Mouse (Mus musculus) right cerebral cortex, postnatal 4 days (tissue): ENCODE measurements at regions not wholly inside any gene's neighbourhood (a gene's known extent, or its start where the extent isn't known, plus 50 kb on each side); places are given as distances from the start of the nearest gene placed in this dataset.

Source experiments
- DNase-seq: peaks from one replicate; pipeline ENCODE4 v3.0.0-alpha.2; 2022

DNA sequence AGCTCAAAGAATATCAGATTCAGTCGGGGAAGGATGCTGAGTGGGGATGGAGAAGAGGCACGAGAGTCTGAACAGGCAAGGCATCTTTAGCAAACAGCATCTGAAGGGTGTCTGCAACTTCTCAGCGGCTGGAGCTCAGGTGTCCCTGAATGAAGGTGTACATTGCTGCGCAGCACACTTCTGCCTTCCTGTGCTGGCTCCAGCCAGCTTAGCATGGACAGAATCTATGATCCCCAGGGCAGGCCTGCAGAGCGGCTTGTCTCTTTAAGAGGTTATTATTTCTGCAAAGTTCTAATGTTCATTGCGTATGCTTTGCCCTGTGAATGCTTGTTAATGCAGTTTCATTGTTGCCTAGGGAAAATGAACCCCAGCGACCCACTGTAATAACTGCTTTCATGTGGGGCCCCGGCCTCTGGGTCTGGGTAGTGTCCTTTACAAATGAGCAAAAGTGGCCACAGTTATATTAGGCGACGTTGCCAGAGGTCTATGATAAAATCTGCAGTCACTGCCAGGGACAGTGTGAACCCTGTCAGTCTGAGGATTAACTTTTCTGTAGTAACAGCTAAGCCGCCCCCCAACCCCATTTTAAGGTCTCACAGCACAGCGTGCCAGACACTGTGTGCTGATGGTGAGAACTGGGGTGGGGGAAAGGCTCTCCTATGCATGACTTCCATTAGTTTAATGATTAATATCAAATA, 88.3 kb upstream of the Bmper start:
- DNase-seq = no peak

DNA sequence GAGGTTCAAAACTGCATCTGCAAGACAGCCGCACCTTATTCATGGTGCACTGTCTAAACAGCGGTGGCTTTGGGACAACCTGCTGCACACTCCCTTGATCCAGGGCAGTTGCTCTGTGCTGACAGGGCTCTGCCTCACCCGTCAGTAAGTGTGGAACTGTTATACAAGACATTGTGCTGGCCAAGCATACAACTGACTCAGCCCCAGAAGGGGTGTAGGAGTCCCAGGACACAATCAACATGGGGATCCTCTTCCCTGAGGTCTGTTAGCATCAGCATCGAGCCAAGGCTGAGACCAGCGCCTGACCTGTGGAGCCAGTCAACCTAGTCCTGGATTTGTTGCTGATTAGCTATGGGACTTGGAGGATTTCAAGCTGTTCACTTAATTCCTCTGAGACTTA, 86.4 kb upstream of the Bmper start:
- DNase-seq = no peak

- DNase-seq = no peak
These were observed 85.1 kb upstream of the Bmper start for GRCm38 (mm10) chr9:23137682-23138210.

GRCm38 (mm10) chr9:23139580-23140162, 83.2 kb upstream of the Bmper start:
- no peak for DNase-seq

DNA sequence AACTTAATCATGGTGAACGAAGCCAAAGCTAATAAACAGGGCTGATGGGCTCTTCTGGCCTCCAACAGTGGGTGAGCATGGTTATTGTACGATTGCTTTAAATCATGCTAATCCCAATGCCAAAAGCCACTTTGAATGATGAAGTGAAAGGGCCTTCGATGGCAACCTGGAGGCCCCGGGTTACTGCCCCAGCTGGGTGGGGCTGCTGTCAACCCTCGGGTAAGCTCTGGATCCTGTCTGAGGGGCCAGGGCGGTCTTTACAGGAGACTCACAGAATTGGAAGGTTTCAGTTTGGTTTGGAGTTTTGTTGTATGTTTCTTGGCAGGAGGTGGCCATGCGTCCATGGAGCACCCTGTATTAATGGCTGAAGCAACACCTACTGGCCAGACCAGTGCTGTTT, 78.6 kb upstream of the Bmper start:
- DNase-seq = no peak

- DNase-seq = no peak
These were observed 72.5 kb upstream of the Bmper start for GRCm38 (mm10) chr9:23150338-23150737.

GRCm38 (mm10) chr9:23150874-23151273, 72.0 kb upstream of the Bmper start:
- DNase-seq = no peak

GRCm38 (mm10) chr9:23151953-23152490, 70.9 kb upstream of the Bmper start:
- DNase-seq = no peak

- DNase-seq = no peak
These were observed 65.9 kb upstream of the Bmper start for GRCm38 (mm10) chr9:23156820-23157570.

- no peak for DNase-seq
These were observed 64.4 kb upstream of the Bmper start for GRCm38 (mm10) chr9:23158499-23158898.

GRCm38 (mm10) chr9:23161346-23161745, 61.5 kb upstream of the Bmper start:
- no peak for DNase-seq

DNA sequence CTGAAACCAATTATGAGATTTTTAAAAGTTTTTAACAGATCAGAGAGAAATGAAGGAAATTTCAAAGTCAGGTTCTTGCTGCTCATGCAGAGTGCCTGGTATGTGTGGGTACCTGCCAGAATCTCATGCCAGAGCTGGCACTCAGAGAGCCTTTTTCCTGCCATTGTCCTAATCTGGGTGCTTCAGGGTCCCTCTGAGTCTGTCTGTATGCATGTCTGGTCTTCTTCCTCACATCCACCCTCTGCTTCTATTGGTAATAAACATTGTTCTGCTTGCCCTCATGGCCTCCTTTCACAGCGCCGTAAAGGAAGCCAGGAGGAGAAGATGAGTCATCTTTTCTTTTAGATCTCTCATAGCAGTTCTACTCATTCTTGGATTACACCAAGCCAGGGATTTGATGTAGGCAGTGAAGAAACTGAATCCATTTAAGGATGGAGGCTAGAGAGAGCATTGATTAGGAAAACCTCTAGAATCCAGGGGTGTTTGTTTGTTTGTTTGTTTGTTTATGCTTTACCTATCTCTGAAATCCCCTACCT, 55.8 kb upstream of the Bmper start:
- no peak for DNase-seq

- DNase-seq = no peak
These were observed 55.2 kb upstream of the Bmper start for GRCm38 (mm10) chr9:23167716-23168115.

GRCm38 (mm10) chr9:23168149-23168548, 54.7 kb upstream of the Bmper start:
- no peak for DNase-seq

DNA sequence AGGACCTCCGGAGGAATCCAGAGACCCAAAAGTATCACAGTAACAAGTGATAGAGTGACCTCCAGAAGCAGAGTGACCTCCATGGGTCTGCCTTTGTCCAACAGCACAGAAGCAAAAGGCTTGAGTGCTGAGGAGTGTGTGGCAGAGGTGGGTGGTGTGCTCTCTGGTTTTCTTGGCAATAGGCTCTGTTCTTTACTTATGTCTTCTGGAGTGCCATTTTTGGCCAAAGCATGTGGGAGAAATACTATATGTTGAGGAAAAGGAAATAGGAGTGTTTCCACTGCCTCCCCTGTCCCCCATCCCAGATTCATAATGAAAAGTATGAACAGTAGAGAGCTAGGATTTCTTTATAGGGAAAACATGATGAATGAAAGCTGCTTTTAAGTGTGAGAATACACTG, 51.5 kb upstream of the Bmper start:
- DNase-seq = no peak
